Mouse (Mus musculus) embryonic fibroblast, embryonic 13.5 days (primary cell): ENCODE data around the gene Tmem33.

Experiments
- CTCF ChIP-seq: IDR thresholded peaks from 2 replicates; pipeline ENCODE4 v1.5.1; 2011; ENCODE audit warnings: mild to moderate bottlenecking, control low read depth, low read length, moderate library complexity, borderline replicate concordance; ENCODE audit not compliant: insufficient read depth
- POLR2A ChIP-seq: IDR thresholded peaks from 2 replicates; pipeline ENCODE4 v1.6.1; 2011; ENCODE audit warnings: low read depth, mild to moderate bottlenecking, control low read depth, low read length, moderate library complexity

- no peak for TF ChIP-seq CTCF
- TF ChIP-seq POLR2A: no peak
Observed at GRCm38 (mm10) chr5:67223391-67224121, 36.8 kb upstream of the Tmem33 start.
